Mouse (Mus musculus): Measurements from ENCODE around the gene Bcl2l15.
A peak's percentile ranks its signal among the peaks of the same experiment; 100 is the strongest.
"Not testable (repeated sequence)": the region's sequence is repeated elsewhere in the genome, so short reads cannot be mapped to it uniquely, and the experiment has no call there.

Gene Bcl2l15

DNA sequence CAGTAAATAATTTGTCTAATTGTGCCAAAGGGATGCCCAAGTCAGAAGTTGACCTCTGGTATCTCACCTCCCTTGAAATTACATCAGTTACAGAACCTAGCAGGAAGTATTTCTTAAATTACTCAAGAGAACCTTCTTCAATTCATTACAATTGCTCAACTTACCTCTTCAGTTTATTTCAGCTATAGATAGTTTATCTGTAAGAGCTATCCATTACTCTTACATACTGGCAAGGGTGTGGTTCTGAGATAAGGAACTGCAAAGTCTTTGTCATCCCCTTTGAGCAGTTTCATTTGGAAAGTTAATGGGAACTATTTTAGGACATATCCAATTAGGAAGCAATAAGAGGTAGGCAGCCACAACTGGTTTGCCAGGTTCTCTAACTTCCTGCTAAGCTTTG lies at the start of gene Bcl2l15:
Gene Bcl2l15 (plus strand): TSS at position 176 of the 400 bp plus-strand sequence.
- DNase-seq (ENCODE audit: low spot score), result no peak

DNA sequence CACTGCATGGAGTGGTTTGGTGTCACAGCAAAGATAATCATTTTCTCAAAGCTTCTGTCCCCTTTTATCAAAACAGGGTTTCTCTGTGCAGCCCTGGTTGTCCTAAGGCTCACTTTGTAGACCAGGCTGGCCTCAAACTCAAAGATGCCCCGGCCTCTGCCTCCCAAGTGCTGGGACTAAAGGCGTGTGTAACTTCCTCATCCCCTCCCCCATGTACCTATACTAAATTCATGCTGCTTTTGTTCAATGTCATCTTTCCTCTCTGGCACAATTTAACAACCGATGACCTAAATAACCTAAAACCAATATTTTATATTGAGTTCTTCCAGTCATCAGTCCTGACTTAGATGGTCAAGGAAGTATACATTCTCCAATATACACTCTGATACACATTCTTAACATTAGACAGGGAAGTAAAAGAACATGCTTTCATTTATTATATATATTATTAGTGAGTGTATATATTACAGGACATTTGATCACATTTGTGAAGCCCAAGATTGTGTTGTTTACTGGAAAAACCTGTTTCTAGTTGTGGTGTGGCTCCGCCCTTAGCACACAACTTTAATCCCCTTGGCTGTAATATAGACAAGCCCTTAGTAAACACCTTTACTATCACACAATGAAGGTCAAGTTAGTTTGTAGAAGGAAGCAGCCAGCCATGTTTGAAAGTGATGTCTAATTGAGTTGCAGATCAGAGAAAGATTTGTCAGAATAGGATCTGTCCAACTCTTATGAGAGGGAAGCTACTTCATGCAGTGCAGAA lies 49.4 kb upstream of the Bcl2l15 start:
- no peak for DNase-seq (ENCODE audit: low spot score)

DNA sequence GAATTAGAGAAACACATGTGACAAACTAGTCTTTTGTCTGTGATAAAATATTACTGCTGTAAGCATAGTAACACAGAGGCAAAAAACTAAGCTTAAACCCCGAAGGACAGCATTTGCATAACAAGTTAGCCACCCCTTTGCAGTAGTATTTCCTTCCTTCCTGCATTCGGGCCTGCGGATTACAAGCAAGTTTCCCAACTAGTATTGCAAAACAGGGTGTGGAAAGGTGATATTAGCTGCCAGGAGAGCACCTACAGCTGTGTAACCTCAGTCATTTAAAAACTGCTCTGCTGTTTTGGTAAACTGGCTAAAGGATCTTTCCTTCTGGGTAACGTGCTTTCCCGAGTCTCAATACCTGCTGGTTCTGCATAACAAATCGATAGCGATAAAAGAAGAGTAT lies 45.2 kb upstream of the Bcl2l15 start:
- peak; percentile 62 for DNase-seq (ENCODE audit: low spot score)

DNA sequence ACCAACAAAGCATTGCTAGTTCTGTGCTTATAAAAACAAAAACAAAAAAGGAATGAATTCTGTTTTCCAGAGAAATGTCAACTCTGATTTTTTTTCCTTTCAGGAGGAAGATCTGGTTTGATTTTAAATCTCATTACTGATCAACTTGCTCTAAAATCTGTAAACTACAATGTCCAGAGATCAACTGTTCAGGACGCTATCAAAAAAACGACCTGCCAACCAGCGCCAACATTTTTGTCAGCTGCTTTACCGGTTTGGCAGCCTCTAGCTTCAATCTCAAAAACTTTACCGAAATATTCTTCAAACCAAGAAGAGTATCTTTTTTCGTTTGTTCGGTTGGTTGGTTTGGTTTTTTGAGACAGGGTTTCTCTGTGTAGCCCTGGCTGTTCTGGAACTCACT lies 43.3 kb upstream of the Bcl2l15 start:
- no peak for DNase-seq (ENCODE audit: low spot score)

DNA sequence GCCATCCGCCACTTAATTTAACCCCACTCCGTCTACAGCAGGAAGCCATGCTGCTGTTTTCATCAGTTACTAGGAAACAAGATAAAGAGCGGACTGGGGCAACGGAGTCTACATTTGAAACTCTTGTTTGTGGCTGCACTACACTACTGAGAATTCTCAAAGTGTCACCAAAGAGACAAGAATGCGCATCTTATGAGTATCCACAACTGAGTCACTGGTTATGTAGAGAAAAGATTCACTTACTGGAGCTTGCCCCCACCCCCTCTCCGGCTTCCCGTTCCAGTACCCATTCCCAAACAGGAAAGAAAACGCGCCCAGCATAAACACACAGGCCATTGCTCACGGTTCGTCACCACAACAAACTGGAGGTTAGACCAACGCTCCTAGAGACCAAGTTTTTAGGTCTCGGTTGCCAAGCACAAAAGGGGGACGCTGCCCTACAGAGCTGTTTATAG lies 42.5 kb upstream of the Bcl2l15 start:
- peak; percentile 80 for DNase-seq (ENCODE audit: low spot score)

DNA sequence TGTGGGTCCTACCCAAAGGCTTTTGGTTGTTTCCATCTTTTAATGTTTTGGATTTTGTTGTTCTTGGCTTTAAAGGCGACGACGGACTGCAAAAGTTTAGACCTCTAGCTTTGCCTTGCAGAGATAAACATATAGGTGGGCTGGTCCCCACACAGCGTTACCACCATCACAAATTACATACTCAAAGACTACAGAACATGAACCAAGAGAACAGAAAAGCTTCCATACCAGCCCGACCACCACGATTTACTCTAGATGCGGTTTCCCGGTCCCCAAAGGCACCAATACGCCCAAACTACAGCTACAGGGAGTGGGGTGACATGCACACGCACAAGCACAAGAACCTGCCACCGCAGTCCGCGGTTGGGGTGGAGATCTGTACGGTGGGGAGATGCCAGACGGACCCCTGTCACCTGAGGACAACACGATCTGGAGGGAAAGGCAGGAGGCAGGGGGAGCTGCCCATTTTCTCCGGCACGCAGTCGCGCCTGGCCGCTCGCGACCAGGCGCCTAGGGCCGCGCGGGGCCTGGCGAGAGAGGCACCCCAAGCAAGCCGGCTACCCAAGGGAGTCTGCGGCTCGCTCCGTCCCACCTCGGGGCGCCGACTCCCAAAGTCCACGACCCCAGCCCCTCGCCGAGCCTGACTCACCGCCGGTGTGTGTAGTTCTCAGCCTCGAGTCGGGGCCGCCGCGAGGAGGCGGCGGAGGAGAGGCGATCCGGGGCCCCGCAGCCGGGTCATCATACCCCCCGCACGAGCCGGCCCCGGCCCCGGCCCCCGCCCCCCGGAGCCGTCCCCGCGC lies 41.9 kb upstream of the Bcl2l15 start:
- DNase-seq (ENCODE audit: low spot score), result peak; percentile 58

DNA sequence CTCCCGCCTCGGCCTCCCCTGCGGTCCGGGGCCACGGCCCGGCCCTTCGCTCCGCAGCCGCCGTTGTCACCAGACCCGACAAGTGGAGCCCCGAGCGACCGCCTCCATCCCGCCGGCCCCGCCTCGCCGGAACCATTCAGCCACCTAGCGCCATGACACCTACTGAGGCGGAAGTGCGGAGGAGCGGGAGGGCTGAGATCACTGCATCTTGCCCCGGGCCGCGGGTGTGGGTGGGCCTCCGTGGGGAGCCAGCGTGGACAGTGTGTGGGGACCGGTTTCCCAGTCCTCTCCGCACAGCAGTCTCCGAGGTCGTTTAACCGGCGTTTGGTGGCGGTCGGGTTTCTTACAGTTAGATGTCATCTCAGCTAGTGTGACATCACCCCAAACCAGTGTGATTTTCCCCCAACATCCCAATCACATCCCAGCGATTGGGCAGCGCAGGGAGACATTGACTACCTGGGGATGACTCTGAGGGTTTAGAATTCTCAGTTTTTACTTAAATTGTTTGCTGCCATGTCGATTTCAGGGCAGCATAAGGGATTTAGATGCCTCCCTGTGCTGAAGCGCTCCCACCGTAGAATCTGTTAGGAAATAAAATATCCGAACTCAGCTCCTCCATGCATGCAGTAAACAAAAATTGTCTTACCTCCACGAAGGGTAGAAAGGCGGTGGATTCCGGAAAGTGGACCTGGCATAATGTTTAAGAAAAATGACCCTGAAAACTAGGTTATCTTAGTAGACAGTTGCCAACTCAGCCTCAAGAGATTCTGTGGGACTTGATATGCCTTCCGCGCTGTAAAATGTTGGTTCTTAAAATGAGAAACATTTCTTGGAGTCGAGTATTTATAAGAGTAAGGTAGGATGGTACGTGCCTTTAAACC lies 40.9 kb upstream of the Bcl2l15 start, which contains the start of gene Hipk1:
Gene Hipk1 (minus strand): TSS at position 334 of the 881 bp plus-strand sequence.
- DNase-seq (ENCODE audit: low spot score), result peak; percentile 88

DNA sequence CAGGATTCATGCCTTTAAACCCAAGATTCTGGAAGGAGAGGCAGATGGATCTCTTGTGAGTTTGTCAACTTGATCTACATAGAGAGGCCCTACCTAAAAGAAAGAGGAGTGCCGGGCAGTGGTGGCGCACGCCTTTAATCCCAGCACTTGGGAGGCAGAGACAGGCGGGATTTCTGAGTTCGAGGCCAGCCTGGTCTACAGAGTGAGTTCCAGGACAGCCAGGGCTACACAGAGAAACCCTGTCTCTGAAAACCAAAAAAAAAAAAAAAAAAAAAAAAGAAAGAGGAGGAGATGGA lies 40.3 kb upstream of the Bcl2l15 start:
- DNase-seq (ENCODE audit: low spot score), result not testable (repeated sequence)

DNA sequence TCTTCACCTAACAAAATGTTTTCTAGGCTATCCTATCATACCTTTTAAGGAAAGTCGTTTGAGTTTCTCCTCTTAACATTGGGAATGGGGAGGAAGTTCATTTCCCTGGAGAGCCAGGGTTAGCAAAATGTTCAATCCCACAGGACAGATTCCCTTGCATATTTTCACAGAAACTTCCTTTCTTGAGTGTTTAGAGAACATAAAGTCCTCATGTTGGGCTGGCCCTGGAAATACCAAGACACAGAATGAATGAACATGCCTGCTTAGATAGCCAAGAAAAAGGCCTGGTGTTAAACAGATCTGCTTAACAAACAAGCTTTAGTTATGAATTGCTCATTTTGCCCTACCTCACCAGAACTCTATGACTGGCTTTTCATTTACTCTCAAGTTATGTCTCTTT lies 39.8 kb upstream of the Bcl2l15 start:
- DNase-seq (ENCODE audit: low spot score), result no peak

DNA sequence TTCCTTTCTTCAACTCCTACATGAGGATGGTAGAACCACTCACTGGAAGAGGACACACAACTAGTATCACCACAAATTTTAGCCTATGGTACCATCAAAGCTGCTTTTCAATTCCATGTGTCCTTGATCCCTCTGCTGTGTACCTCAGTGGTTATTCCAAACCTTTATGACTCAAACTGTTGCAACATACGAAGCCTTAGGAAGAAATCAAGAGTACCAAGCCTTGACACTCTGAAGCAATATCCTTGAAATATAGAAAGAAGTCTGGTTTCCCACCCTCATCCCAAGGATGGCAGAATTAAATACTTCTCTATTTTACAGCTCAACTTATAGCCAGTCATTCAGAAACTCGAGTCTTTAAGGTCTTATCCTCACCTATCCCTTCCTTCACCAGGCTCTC lies 36.0 kb upstream of the Bcl2l15 start:
- no peak for DNase-seq (ENCODE audit: low spot score)

DNA sequence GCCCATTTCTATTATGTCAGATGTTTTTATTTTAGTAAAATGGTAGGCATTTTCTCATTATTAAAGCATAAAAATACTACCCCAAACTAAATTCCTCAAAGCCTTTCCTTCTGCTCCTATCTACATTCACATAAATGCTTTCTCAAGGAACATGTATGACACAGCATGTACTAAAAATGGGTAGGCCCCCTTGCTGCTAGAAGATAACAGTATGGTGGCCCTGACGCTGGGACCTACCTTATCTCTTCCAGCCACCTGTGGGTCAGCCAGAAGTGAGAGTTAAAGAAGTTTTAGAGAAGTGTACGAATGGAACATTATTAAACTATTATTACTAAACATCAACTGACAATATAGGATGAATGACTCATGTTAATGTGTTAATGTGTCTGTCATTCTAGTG lies 32.9 kb upstream of the Bcl2l15 start:
- DNase-seq (ENCODE audit: low spot score), result no peak

DNA sequence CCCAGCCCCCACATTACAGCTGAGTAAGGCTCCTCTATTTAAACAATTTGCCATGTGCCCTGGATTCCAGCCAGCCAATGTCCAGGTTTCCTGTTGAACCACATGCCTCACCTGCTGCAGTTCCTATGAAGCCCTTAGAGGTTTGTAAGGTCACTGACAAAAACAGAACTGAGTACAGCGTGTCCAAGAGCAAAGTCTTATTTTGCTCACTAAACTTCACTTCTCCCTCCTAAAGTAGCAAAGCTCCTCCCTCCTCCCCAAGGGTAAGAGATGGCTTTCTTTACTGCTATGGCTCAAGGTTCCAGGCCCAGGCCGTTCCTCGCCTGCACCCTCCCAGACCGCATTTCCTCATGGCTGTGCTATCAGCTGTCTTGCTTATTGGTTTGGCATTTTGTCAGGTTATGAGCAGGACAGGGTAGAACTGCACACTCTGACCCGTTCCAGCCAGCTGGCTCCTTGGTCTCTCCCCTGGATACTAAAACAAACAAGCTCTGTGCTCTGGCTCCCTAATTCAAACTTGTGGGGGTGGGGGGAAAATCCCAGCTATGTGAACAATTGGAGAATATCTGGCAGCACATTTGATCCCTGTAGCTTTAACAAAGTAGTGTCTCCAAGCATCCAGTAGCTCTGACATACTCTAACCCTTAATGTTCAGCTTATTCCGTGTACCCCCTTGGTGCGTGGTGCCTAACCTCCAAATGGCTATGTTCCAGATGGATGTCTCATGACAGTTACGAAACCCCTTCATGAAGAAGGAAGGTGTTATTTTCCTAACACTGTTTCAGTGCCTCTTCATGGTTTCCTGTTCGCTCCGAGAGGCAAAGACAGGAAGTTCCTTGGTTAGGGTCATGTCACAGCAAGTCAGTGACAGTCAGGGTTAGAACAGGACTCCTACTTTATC lies 30.5 kb upstream of the Bcl2l15 start:
- DNase-seq (ENCODE audit: low spot score), result peak; percentile 99

DNA sequence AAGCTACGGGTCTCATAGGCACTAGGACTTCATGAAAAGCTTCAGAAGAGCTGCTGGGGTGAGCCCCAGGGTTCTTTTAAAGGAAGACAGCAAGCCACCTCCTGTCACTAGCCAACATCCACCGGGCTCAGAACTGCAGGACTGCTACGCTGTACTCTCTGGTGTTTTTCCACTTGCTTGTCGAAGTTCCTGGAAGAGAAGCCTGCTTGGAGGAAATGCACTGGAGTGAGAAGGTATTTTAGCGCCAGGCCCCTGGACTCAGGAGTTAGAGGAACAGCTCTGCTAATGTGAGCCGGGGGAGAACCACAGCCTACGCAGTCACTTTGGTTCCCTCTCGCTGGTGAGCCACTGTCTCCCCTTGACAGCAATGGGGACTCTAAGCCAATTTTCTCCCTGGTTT lies 29.5 kb upstream of the Bcl2l15 start:
- DNase-seq (ENCODE audit: low spot score), result no peak

DNA sequence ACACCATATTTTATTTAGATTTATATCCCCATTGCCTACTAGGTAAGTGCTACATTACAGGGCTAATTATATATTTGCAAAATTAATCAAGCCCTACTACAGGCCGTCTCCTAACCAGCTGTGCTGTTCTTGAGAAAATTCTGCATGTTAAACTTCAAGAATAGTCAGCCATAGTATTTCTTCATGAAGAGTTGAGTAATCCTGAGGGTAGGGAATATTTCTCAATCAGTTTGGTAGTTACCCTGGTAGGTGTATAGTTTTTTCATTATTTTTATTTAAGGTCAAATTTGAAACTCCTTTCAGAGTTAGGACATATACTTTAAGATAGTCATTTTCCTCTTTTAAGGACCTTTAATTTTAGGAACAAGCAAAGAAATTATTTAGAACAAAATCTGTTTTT lies 26.7 kb upstream of the Bcl2l15 start:
- peak; percentile 44 for DNase-seq (ENCODE audit: low spot score)

DNA sequence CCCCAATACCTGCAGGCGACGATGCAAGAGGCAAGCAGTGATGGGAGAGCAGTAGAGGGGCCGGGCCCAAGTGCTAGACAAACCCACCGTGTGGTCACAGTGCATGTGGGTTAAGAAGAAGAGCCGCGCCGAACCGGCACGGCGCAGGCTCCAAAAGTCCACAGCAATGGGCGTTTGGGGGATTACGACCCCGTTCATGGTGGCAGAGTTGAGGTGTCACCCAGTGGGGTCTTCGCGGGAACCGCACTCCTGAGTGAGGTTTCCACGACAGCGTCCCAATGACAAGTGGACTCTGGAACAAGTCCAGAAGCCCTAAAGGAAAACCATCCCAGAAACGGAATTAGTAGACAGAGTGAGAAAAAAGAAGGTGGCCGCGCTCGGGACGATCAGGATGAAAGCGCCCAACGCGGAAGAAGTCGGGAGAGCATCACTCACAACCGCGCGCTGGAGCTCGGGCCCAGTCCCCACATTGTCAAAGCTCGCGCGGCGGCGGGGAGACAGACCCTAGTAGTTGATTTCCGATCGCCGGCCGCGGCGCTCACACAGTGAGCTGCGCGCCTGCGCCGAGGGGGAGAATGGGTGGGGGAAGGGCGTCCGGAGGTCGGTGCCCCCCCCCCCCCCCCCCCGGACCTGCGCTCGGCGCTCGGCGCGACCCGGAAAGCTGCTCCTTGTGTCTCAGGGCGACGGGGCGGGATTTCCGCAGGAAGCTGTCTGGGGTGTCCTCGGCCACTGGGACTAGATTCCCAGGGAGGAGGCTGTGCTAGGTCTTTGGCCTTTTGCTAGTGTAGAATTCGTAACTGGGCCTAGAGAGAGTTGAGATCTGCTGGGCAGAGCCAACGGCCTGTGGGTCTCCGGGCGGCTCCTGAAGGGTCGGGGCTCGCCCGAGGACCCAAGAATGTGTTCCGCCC lies 23.3 kb upstream of the Bcl2l15 start, which contains the start of the genes Dclre1b, Ap4b1 and Gm43064:
Gene Dclre1b (minus strand): TSS at position 554 of the 908 bp plus-strand sequence.
Gene Ap4b1 (plus strand): TSS at position 630 of the 908 bp plus-strand sequence.
Gene Gm43064 (plus strand): TSS at position 683 of the 908 bp plus-strand sequence.
- peak; percentile 95 for DNase-seq (ENCODE audit: low spot score)

DNA sequence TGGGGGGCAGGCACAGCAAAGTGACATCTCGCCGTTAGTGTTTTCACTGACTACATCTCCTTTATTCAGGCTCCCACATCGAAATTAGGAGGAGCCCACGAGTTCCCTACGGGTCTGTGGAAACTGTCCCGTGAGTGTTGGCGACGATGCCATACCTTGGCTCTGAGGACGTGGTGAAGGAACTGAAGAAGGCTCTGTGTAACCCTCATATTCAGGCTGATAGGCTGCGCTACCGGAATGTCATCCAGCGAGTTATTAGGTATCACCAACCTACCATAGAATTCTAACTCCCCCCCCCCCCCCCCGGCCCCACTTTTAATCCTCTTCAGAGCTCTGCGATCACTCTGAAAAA lies 22.6 kb upstream of the Bcl2l15 start:
- no peak for DNase-seq (ENCODE audit: low spot score)

DNA sequence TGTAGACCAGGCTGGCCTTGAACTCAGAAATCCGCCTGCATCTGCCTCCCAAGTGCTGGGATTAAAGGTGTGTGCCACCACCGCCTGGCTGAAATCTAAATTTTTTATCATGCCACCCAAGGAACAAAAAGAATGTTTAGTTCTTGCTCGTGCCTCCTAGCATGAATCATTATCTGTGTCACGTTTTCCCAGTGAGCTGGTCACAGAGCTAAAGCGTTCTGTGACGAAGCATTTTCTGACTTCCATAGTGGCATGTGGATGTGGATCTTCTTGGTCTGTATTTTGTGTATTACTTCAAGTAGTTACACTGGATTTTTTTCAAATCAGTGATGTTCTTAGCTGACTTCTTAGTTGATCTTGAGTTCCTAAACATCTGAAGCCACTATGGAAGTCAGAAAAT lies 21.4 kb upstream of the Bcl2l15 start:
- DNase-seq (ENCODE audit: low spot score), result no peak

DNA sequence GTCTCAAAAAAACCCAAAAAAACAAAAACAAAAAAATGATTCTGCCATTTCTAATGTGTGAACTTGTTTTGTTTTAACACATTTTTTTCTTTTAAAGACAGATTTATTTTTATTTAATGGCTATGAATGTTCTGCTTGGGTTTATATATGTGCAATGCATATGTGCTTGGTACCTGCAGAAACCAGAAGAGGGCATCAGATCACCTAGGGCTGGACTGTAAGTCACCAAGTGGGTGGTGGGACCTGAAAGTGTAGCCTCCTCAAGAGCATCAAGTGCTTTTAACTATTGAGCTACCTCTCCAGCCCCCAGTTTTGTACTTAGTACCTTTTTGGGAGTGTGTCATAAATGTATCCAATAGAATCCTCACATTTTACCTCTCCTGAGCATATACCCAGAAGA lies 4.9 kb upstream of the Bcl2l15 start:
- DNase-seq (ENCODE audit: low spot score), result no peak

DNA sequence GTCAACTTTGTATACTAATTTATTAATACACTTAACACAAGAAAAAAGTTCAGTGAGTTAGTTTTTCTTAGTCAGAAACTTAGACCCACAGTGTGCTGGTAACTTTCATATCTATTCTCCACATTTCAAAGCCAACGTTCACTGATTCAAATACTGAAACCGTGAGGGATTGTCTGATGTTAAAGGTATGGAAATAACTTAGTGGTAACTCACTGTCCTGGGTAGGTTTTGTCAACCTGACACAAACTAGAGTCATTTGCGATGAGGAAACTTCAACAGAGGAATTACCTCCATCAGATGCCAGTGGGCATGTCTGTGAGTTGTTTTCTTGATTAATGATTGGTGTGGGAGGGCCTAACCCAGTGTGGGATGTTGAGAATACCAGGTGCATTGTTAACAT lies 3.4 kb upstream of the Bcl2l15 start:
- no peak for DNase-seq (ENCODE audit: low spot score)

DNA sequence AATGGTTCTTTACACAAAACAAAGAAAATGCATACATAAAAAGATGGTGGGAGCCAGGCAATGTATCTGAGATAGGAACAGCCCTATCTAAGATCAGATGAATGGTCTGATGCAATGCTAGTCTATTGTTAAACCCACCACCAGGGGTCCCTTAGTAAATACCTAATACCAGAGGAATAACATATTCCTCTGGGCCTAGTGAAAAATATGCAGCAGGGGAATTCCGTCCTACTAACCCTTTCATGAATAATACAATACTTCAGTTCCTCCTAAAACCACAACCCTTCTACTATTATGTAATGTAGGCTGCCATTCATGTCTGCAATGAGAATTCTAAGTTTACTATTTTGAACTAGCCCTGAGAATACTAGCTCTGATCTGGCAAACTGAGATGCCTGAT lies 1.7 kb upstream of the Bcl2l15 start:
- DNase-seq (ENCODE audit: low spot score), result not testable (repeated sequence)

Data from adipocyte (in vitro differentiated cells).